Mouse (Mus musculus): Measurements from ENCODE around the gene Mfge8. TPM values are rescaled to one million over a fixed set of nuclear protein-coding genes. Genes with fewer than 3 reads are reported as not detected.

Gene Mfge8
- polyA plus RNA-seq, 1 experiment from 2014 or later: 784 TPM

DNA sequence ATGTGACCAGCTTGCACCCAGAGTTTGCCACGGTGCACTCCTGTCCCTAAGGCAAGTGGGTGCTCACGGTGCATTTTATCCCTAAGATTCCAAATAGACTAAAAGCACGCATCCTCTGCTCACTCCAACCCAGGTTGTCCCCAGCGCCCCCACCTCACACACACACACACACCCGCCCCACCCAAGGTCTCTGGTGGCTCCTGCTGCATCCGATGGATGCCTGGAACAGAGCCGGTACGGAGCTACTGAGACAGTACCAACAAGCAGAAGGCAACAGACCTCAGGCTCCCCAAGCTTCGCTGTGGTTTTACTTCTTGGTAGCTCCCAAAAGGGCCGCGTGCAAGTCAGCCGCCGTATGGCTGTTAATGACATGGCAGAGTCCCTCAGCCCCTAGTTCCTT is 18.5 kb downstream of the Mfge8 start:
- ChIA-PET POLR2A (no interaction called here), CTCF (interaction anchor here (0.6 kb wide), 1 partner anchor 112 kb away, joined by 3 read pairs; no protein-coding TSS in a partner anchor)
- DNase-seq (ENCODE audit: low read depth, low spot score) (no peak), ATAC-seq (no peak)
- no peaks in the 10 kb centered on the region for H3K27me3 ChIP-seq
- in situ Hi-C loops (cut with MboI; ENCODE audit: low pct_unique_long_range_greater_than_20kb): no loop called here
- TF ChIP-seq CTCF (IDR thresholded peaks at IDR 0.05): no peak

DNA sequence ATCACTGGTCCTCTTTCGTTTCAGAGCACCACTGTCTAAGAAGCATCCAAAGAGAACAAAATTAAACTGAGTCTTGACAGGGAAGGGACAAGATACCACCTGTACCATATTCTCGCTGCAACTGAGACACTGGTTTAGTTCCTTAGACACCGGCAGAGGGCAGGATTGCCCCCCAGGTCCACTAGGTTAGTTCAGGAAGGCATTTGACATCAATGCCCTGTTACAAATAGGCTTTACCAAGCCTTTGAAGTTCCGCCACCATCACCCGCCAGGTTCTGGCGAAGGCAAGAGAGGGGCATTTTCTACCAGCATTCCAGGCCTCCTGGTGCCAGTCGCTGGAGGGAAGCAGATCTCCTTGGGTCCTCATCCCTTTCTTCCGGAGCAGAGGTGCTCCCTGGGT is 19.0 kb downstream of the Mfge8 start:
- no peak for TF ChIP-seq CTCF (IDR thresholded peaks at IDR 0.05)
- ChIA-PET POLR2A (no interaction called here), CTCF (interaction anchor here (0.6 kb wide), 1 partner anchor 112 kb away, joined by 3 read pairs; no protein-coding TSS in a partner anchor)
- in situ Hi-C loops (cut with MboI; ENCODE audit: low pct_unique_long_range_greater_than_20kb): no loop called here
- DNase-seq (ENCODE audit: low read depth, low spot score): no peak
- H3K27me3 ChIP-seq: no peaks in the 10 kb centered on the region
- no peak for ATAC-seq

DNA sequence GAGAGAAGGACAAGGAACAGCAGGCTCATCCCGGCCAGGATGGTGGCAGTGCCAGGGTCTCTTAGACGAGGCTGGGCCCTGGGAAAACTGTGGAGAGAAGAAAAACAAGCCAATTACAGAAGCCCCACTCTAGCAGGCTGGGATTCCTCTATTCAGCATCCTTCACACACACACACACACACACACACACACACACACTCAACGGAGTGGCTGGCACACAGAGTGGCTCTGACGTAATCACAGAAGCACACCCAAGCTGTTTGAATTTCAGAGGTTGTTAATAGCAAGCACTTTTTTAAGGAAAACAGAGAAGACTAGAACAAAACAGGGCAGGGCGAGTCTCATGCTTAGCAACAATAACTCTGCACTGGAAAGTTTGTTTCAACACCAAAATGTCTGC is 25.4 kb downstream of the Mfge8 start:
- ATAC-seq (no peak), DNase-seq (ENCODE audit: low read depth, low spot score) (no peak)
- in situ Hi-C loops (cut with MboI; ENCODE audit: low pct_unique_long_range_greater_than_20kb): no loop called here
- POLR2A ChIA-PET: no interaction called here
- no peaks in the 10 kb centered on the region for H3K27me3 ChIP-seq
- no peak for TF ChIP-seq CTCF (IDR thresholded peaks at IDR 0.05)
- CTCF ChIA-PET: no interaction called here

DNA sequence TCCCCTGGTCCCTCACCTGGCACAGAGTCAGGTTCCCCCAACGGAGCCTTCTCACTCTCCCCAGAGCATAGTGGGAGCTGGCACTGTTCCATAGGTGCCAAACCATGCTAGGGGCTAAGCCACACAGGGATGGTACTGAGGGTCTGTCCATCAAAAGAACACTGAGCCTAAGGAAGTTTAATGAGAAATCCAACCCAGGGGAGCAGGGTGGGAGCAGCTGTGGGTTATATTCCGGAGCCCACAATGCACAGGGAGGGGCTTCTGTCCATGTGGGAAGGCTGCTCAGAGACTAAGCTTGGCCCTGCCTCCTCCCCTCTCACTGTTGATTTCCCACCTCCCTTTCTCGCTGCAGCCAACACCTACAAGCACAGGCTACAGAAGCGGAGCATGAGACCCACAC is 35.0 kb downstream of the Mfge8 start:
- H3K27me3 ChIP-seq: peaks cover 16% of the 10 kb centered on the region
- POLR2A ChIA-PET: no interaction called here
- CTCF ChIA-PET: no interaction called here
- no peak for DNase-seq (ENCODE audit: low read depth, low spot score)
- in situ Hi-C loops (cut with MboI; ENCODE audit: low pct_unique_long_range_greater_than_20kb): no loop called here
- ATAC-seq: no peak
- no peak for TF ChIP-seq CTCF (IDR thresholded peaks at IDR 0.05)

GRCm38 (mm10) chr7:79096492-79096891 is 52.4 kb downstream of the Mfge8 start:
- peaks cover 19% of the 10 kb centered on the region for H3K27me3 ChIP-seq
- ATAC-seq: no peak
- in situ Hi-C loops (cut with MboI; ENCODE audit: low pct_unique_long_range_greater_than_20kb): no loop called here
- no peak for DNase-seq (ENCODE audit: low read depth, low spot score)
- ChIA-PET POLR2A (no interaction called here), CTCF (no interaction called here)
- no peak for TF ChIP-seq CTCF (IDR thresholded peaks at IDR 0.05)

- ATAC-seq: no peak
- DNase-seq (ENCODE audit: low read depth, low spot score): no peak
- ChIA-PET POLR2A (no interaction called here), CTCF (interaction anchor here (0.9 kb wide), 1 partner anchor 13 kb away, joined by 3 read pairs; no protein-coding TSS in a partner anchor)
- peaks cover 18% of the 10 kb centered on the region for H3K27me3 ChIP-seq
- no peak for TF ChIP-seq CTCF (IDR thresholded peaks at IDR 0.05)
- in situ Hi-C loops (cut with MboI; ENCODE audit: low pct_unique_long_range_greater_than_20kb): no loop called here
Observed at GRCm38 (mm10) chr7:79089111-79089510, 59.7 kb downstream of the Mfge8 start.

Other genes with a start within 250 kb of the Mfge8 start
- 29.8 TPM for gene Isg20, start 235.6 kb downstream of the Mfge8 start, polyA plus RNA-seq (2021)
- not detected for gene Acan, start 95.6 kb downstream of the Mfge8 start, polyA plus RNA-seq (2021)
- gene Hapln3, start 18.0 kb downstream of the Mfge8 start, polyA plus RNA-seq (2021): 0.54 TPM
- 60.0 TPM for gene Abhd2, start 124.1 kb upstream of the Mfge8 start, polyA plus RNA-seq (2021)
- not detected for gene Rlbp1, start 238.0 kb upstream of the Mfge8 start, polyA plus RNA-seq (2021)
- 12.2 TPM for gene Fanci, start 242.9 kb upstream of the Mfge8 start, polyA plus RNA-seq (2021)

Data from Patski (cell line).